Mouse (Mus musculus): ENCODE data around the gene Ahnak. TPM values are rescaled to one million over a fixed set of nuclear protein-coding genes. Genes with fewer than 3 reads are reported as not detected.

Gene Ahnak
- 73.0 TPM for total RNA-seq (2023)

GRCm38 (mm10) chr19:8989066-8989566 lies at the start of gene Ahnak:
Gene Ahnak, plus strand, starts transcription at chr19:8989284.

GRCm38 (mm10) chr19:8941515-8942217 lies 47.4 kb upstream of the Ahnak start, which contains the start of gene Mta2:
Gene Mta2, plus strand, starts transcription at chr19:8941875.

GRCm38 (mm10) chr19:8953135-8954039 lies 35.7 kb upstream of the Ahnak start, which contains the start of gene Tut1:
Gene Tut1, plus strand, starts transcription at chr19:8953847.

GRCm38 (mm10) chr19:8966590-8967372 lies 22.3 kb upstream of the Ahnak start, which contains the start of gene Eef1g:
Gene Eef1g, plus strand, starts transcription at chr19:8967041.

GRCm38 (mm10) chr19:9087821-9088220 lies 98.7 kb downstream of the Ahnak start, which contains the start of gene Scgb1a1:
Gene Scgb1a1, minus strand, starts transcription at chr19:9087958.

Other genes starting within 250 kb of the Ahnak start
- gene 1700092M07Rik, start 248.6 kb upstream of the Ahnak start, total RNA-seq (2023): 7.7 TPM
- gene Stx5a, start 247.9 kb upstream of the Ahnak start, total RNA-seq (2023): 251 TPM
- 533 TPM for gene Nxf1, start 232.2 kb upstream of the Ahnak start, total RNA-seq (2023)
- gene Tmem223, start 218.3 kb upstream of the Ahnak start, total RNA-seq (2023): 39.0 TPM
- gene Tmem179b, start 214.8 kb upstream of the Ahnak start, total RNA-seq (2023): 68.8 TPM
- 10.7 TPM for gene Taf6l, start 202.9 kb upstream of the Ahnak start, total RNA-seq (2023)
- gene Polr2g, start 190.7 kb upstream of the Ahnak start, total RNA-seq (2023): 62.8 TPM
- gene Zbtb3, start 186.7 kb upstream of the Ahnak start, total RNA-seq (2023): 0.77 TPM
- 25.7 TPM for gene Ttc9c, start 170.0 kb upstream of the Ahnak start, total RNA-seq (2023)
- gene Hnrnpul2, start 169.3 kb upstream of the Ahnak start, total RNA-seq (2023): 104 TPM
- 8.5 TPM for gene AC129217.1, start 159.5 kb upstream of the Ahnak start, total RNA-seq (2023)
- 39.8 TPM for gene Bscl2, start 151.8 kb upstream of the Ahnak start, total RNA-seq (2023)
- gene Gng3, start 150.1 kb upstream of the Ahnak start, total RNA-seq (2023): not detected
- 1.0 TPM for gene Lrrn4cl, start 138.5 kb upstream of the Ahnak start, total RNA-seq (2023)
- gene Ubxn1, start 117.8 kb upstream of the Ahnak start, total RNA-seq (2023): 118 TPM
- gene Uqcc3, start 108.4 kb upstream of the Ahnak start, total RNA-seq (2023): 36.8 TPM
- 15.5 TPM for gene Lbhd1, start 105.6 kb upstream of the Ahnak start, total RNA-seq (2023)
- gene Gm49403, start 105.4 kb upstream of the Ahnak start, total RNA-seq (2023): not detected
- 28.3 TPM for gene 1810009A15Rik, start 100.4 kb upstream of the Ahnak start, total RNA-seq (2023)
- not detected for gene Gm49416, start 100.4 kb upstream of the Ahnak start, total RNA-seq (2023)
- 21.0 TPM for gene Ints5, start 96.3 kb upstream of the Ahnak start, total RNA-seq (2023)
- gene Ganab, start 91.2 kb upstream of the Ahnak start, total RNA-seq (2023): 133 TPM
- gene B3gat3, start 68.9 kb upstream of the Ahnak start, total RNA-seq (2023): 47.9 TPM
- gene Rom1, start 59.9 kb upstream of the Ahnak start, total RNA-seq (2023): 4.2 TPM
- 81.1 TPM for gene Eml3, start 59.7 kb upstream of the Ahnak start, total RNA-seq (2023)
- gene Mta2, start 47.4 kb upstream of the Ahnak start, total RNA-seq (2023): 190 TPM
- gene Tut1, start 35.4 kb upstream of the Ahnak start, total RNA-seq (2023): 37.9 TPM
- gene Eef1g, start 22.2 kb upstream of the Ahnak start, total RNA-seq (2023): 593 TPM
- gene Scgb1a1, start 98.7 kb downstream of the Ahnak start, total RNA-seq (2023): not detected
- gene Asrgl1, start 146.4 kb downstream of the Ahnak start, total RNA-seq (2023): 10.7 TPM